Mouse (Mus musculus): ENCODE measurements around the gene C1ql2.

Gene C1ql2

GRCm38 (mm10) chr1:120389734-120390133, 49.4 kb downstream of the C1ql2 start:
- no peak for DNase-seq

GRCm38 (mm10) chr1:120390336-120390735, 50.0 kb downstream of the C1ql2 start:
- DNase-seq = peak; percentile 23
